Mouse (Mus musculus): Measurements from ENCODE around the gene Fbxw8. TPM values are rescaled to one million over a fixed set of nuclear protein-coding genes. Genes with fewer than 3 reads are reported as not detected.

Fbxw8 gene
- polyA plus RNA-seq, 1 experiment from 2014 or later, result 27.7 TPM

DNA sequence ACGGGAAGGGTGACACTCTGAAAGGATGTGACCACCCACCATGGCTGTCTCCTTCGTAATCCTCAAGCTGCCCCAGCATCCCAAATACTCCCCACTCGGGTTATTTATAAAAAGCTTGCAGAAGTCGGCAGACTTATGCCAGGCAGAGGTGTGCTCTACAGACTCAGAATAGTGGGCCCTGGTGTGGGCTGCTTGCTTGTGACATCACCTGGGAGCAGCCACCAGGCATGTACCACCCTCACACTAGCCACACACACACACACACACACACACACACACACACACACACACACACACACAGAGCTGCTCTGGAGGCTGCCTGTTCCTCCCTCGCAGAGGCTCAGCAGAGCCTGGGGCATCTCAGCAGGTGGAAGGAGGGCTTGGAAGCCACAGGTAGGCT is 137.7 kb downstream of the Fbxw8 start:
- no peaks in the 10 kb centered on the region for H3K9me3 ChIP-seq (replicated peaks)
- H3K36me3 ChIP-seq, result no peaks in the 10 kb centered on the region
- 0 out of 2 replicates have a peak, but pooled peaks cover 6% of the 10 kb centered on the region for H3K27me3 ChIP-seq
- no peak for ATAC-seq (ENCODE audit: insufficient number of reproducible peaks, low FRiP score, low TSS enrichment, low read depth)
- peaks cover 7% of the 10 kb centered on the region for H3K4me1 ChIP-seq
- H3K4me2 ChIP-seq (replicated peaks), result no peak overlapping the region
- no peak overlapping the region for H3K27ac ChIP-seq (replicated peaks)
- H3K9ac ChIP-seq, result no peak overlapping the region
- H3K4me3 ChIP-seq (replicated peaks), result no peak overlapping the region
- 35% methylated on average over 5 of the region's 5 CpGs for WGBS

- no peak for ATAC-seq (ENCODE audit: insufficient number of reproducible peaks, low FRiP score, low TSS enrichment, low read depth)
- 89% methylated on average over 2 of the region's 2 CpGs for WGBS
- H3K4me3 ChIP-seq (replicated peaks), result no peak overlapping the region
- no peaks in the 10 kb centered on the region for H3K36me3 ChIP-seq
- H3K9ac ChIP-seq, result no peak overlapping the region
- H3K27ac ChIP-seq (replicated peaks), result no peak overlapping the region
- no peak overlapping the region for H3K4me2 ChIP-seq (replicated peaks)
- H3K4me1 ChIP-seq, result peaks cover 7% of the 10 kb centered on the region
- 0 out of 2 replicates have a peak, but pooled peaks cover 6% of the 10 kb centered on the region for H3K27me3 ChIP-seq
- no peaks in the 10 kb centered on the region for H3K9me3 ChIP-seq (replicated peaks)
Measured at GRCm38 (mm10) chr5:118015669-118016068, 139.6 kb downstream of the Fbxw8 start.

DNA sequence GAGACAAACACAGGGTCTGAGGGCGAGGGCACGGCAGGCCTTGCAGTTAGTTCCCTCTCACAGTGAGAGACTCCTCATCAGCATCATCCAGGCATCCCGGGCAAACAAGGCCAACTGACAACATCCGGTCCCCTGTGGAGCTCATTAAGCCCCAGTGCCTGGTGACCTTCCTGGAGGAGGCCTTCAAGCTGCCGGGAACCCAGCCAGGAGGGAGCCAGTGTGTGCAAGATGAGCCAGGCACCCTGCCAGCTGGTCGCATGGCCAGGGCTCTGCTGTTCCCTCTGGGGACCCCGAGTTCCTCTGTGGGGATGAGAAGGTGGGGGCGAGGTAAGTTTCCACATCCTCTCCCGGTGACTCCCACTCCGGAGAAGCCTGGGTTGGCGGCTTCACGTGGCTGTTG is 140.2 kb downstream of the Fbxw8 start:
- 0 out of 2 replicates have a peak, but pooled peaks cover 6% of the 10 kb centered on the region for H3K27me3 ChIP-seq
- 13% methylated on average over 12 of the region's 12 CpGs for WGBS
- H3K4me2 ChIP-seq (replicated peaks), result no peak overlapping the region
- ATAC-seq (ENCODE audit: insufficient number of reproducible peaks, low FRiP score, low TSS enrichment, low read depth), result peak; percentile 32
- no peaks in the 10 kb centered on the region for H3K9me3 ChIP-seq (replicated peaks)
- H3K36me3 ChIP-seq, result no peaks in the 10 kb centered on the region
- H3K4me1 ChIP-seq, result peaks cover 7% of the 10 kb centered on the region
- no peak overlapping the region for H3K4me3 ChIP-seq (replicated peaks)
- H3K27ac ChIP-seq (replicated peaks), result no peak overlapping the region
- no peak overlapping the region for H3K9ac ChIP-seq

Other genes with a start within 250 kb of the Fbxw8 start
- 55.1 and 55.3 TPM in 2 replicates for gene Fbxo21, start 178.7 kb downstream of the Fbxw8 start, polyA plus RNA-seq (2015; fragmentation: Nextera tagmentation; extraction: Ambion mirVana)
- gene Tesc, start 127.7 kb downstream of the Fbxw8 start, polyA plus RNA-seq (2015; fragmentation: Nextera tagmentation; extraction: Ambion mirVana), result 30.2 and 38.2 TPM in 2 replicates
- 0.36 and 0.63 TPM in 2 replicates for gene Hrk, start 9.2 kb upstream of the Fbxw8 start, polyA plus RNA-seq (2015; fragmentation: Nextera tagmentation; extraction: Ambion mirVana)
- 3.5 and 4.3 TPM in 2 replicates for gene Rnft2, start 89.7 kb upstream of the Fbxw8 start, polyA plus RNA-seq (2015; fragmentation: Nextera tagmentation; extraction: Ambion mirVana)
- gene 2410131K14Rik, start 89.8 kb upstream of the Fbxw8 start, polyA plus RNA-seq (2015; fragmentation: Nextera tagmentation; extraction: Ambion mirVana), result 9.5 and 10.6 TPM in 2 replicates